Mouse (Mus musculus): ENCODE measurements around the gene Rnf31. TPM values are rescaled to one million over a fixed set of nuclear protein-coding genes. Genes with fewer than 3 reads are reported as not detected.

Gene Rnf31
- polyA plus RNA-seq, 1 experiment from 2014 or later = 18.8 TPM

GRCm38 (mm10) chr14:55613346-55613745 is 21.8 kb downstream of the Rnf31 start:
- no peak for ATAC-seq (ENCODE audit: low read depth)
- H3K27me3 ChIP-seq (ENCODE audit: control insufficient read depth, insufficient read depth, low read length) = no peaks in the 10 kb centered on the region
- WGBS = 80% methylated on average over 6 of the region's 6 CpGs
- no peak overlapping the region for H3K27ac ChIP-seq (ENCODE audit: low read depth, low read length)
- no peak overlapping the region for H3K4me3 ChIP-seq (ENCODE audit: low read depth, low read length)
- no peak overlapping the region for H3K9ac ChIP-seq (replicated peaks; ENCODE audit: low read depth, low read length)
- H3K4me1 ChIP-seq (ENCODE audit: control insufficient read depth, insufficient read depth, low read length) = no peaks in the 10 kb centered on the region
- H3K36me3 ChIP-seq (ENCODE audit: control insufficient read depth, insufficient read depth, low read length) = peaks cover 4% of the 10 kb centered on the region; the same call in 1 of the 2 replicates
- no peak overlapping the region for H3K4me2 ChIP-seq (ENCODE audit: low read depth, low read length)
- no peaks in the 10 kb centered on the region for H3K9me3 ChIP-seq (ENCODE audit: control insufficient read depth, low read length)

- H3K27me3 ChIP-seq (ENCODE audit: control insufficient read depth, insufficient read depth, low read length) = no peaks in the 10 kb centered on the region
- no peak for ATAC-seq (ENCODE audit: low read depth)
- 77% methylated on average over 7 of the region's 7 CpGs for WGBS
Measured at GRCm38 (mm10) chr14:55614565-55615178, 23.2 kb downstream of the Rnf31 start.

GRCm38 (mm10) chr14:55615876-55616275 is 24.4 kb downstream of the Rnf31 start:
- H3K27ac ChIP-seq (ENCODE audit: low read depth, low read length) = no peak overlapping the region
- no peak overlapping the region for H3K9ac ChIP-seq (replicated peaks; ENCODE audit: low read depth, low read length)
- no peak for ATAC-seq (ENCODE audit: low read depth)
- 55% methylated on average over 2 of the region's 2 CpGs for WGBS
- no peaks in the 10 kb centered on the region for H3K36me3 ChIP-seq (ENCODE audit: control insufficient read depth, insufficient read depth, low read length)
- H3K4me3 ChIP-seq (ENCODE audit: low read depth, low read length) = no peak overlapping the region
- no peaks in the 10 kb centered on the region for H3K9me3 ChIP-seq (ENCODE audit: control insufficient read depth, low read length)
- no peaks in the 10 kb centered on the region for H3K4me1 ChIP-seq (ENCODE audit: control insufficient read depth, insufficient read depth, low read length)
- no peaks in the 10 kb centered on the region for H3K27me3 ChIP-seq (ENCODE audit: control insufficient read depth, insufficient read depth, low read length)
- no peak overlapping the region for H3K4me2 ChIP-seq (ENCODE audit: low read depth, low read length)

More at GRCm38 (mm10) chr14:55614565-55615178, 23.2 kb downstream of the Rnf31 start:
- Histone ChIP-seq H3K4me1 (ENCODE audit: control insufficient read depth, insufficient read depth, low read length) (no peaks in the 10 kb centered on the region), H3K9ac (replicated peaks; ENCODE audit: low read depth, low read length) (no peak overlapping the region), H3K4me3 (ENCODE audit: low read depth, low read length) (no peak overlapping the region), H3K9me3 (ENCODE audit: control insufficient read depth, low read length) (no peaks in the 10 kb centered on the region), H3K4me2 (ENCODE audit: low read depth, low read length) (no peak overlapping the region), H3K27ac (ENCODE audit: low read depth, low read length) (no peak overlapping the region), H3K36me3 (ENCODE audit: control insufficient read depth, insufficient read depth, low read length) (no peaks in the 10 kb centered on the region)

- no peak for ATAC-seq (ENCODE audit: low read depth)
- H3K4me2 ChIP-seq (ENCODE audit: low read depth, low read length) = no peak overlapping the region
- no peak overlapping the region for H3K27ac ChIP-seq (ENCODE audit: low read depth, low read length)
- no peaks in the 10 kb centered on the region for H3K9me3 ChIP-seq (ENCODE audit: control insufficient read depth, low read length)
- whole genome bisulfite sequencing = 87% methylated on average over 2 of the region's 2 CpGs
- H3K27me3 ChIP-seq (ENCODE audit: control insufficient read depth, insufficient read depth, low read length) = no peaks in the 10 kb centered on the region
- H3K4me3 ChIP-seq (ENCODE audit: low read depth, low read length) = no peak overlapping the region
- H3K4me1 ChIP-seq (ENCODE audit: control insufficient read depth, insufficient read depth, low read length) = no peaks in the 10 kb centered on the region
- no peak overlapping the region for H3K9ac ChIP-seq (replicated peaks; ENCODE audit: low read depth, low read length)
- no peaks in the 10 kb centered on the region for H3K36me3 ChIP-seq (ENCODE audit: control insufficient read depth, insufficient read depth, low read length)
Measured at GRCm38 (mm10) chr14:55616844-55617243, 25.3 kb downstream of the Rnf31 start.

- Histone ChIP-seq H3K4me1 (ENCODE audit: control insufficient read depth, insufficient read depth, low read length) (no peaks in the 10 kb centered on the region), H3K4me3 (ENCODE audit: low read depth, low read length) (peak within 1 kb of the TSS; percentile 11; the same call in 1 of the 2 replicates), H3K27me3 (ENCODE audit: control insufficient read depth, insufficient read depth, low read length) (no peaks in the 10 kb centered on the region), H3K4me2 (ENCODE audit: low read depth, low read length) (peak within 1 kb of the TSS; percentile 26; the same call in 1 of the 2 replicates), H3K9me3 (ENCODE audit: control insufficient read depth, low read length) (no peaks in the 10 kb centered on the region), H3K27ac (ENCODE audit: low read depth, low read length) (no peak within 1 kb of the TSS), H3K9ac (replicated peaks; ENCODE audit: low read depth, low read length) (no peak within 1 kb of the TSS), H3K36me3 (ENCODE audit: control insufficient read depth, insufficient read depth, low read length) (no peaks in the 10 kb centered on the region)
- WGBS = 30% methylated on average over 21 of the region's 21 CpGs
- peak; percentile 81 for ATAC-seq (ENCODE audit: low read depth)
Measured at GRCm38 (mm10) chr14:55617822-55618221, 26.3 kb downstream of the Rnf31 start, which contains the start of gene Rec8. TSS of gene Rec8 (plus strand) at chr14:55618037.

- ATAC-seq (ENCODE audit: low read depth) = peak; percentile 38; the same call in 1 of the 2 replicates
- 52% methylated on average over 22 of the region's 22 CpGs for WGBS
- H3K4me3 ChIP-seq (ENCODE audit: low read depth, low read length) = peak overlapping the region; percentile 11; the same call in 1 of the 2 replicates
- H3K4me2 ChIP-seq (ENCODE audit: low read depth, low read length) = peak overlapping the region; percentile 2; the same call in 1 of the 2 replicates
- no peaks in the 10 kb centered on the region for H3K27me3 ChIP-seq (ENCODE audit: control insufficient read depth, insufficient read depth, low read length)
- no peaks in the 10 kb centered on the region for H3K9me3 ChIP-seq (ENCODE audit: control insufficient read depth, low read length)
- no peak overlapping the region for H3K27ac ChIP-seq (ENCODE audit: low read depth, low read length)
- H3K36me3 ChIP-seq (ENCODE audit: control insufficient read depth, insufficient read depth, low read length) = no peaks in the 10 kb centered on the region; the same call in 1 of the 2 replicates
- no peaks in the 10 kb centered on the region for H3K4me1 ChIP-seq (ENCODE audit: control insufficient read depth, insufficient read depth, low read length)
- H3K9ac ChIP-seq (replicated peaks; ENCODE audit: low read depth, low read length) = no peak overlapping the region
Measured at GRCm38 (mm10) chr14:55618486-55619195, 27.1 kb downstream of the Rnf31 start.

- Histone ChIP-seq H3K9me3 (ENCODE audit: control insufficient read depth, low read length) (no peaks in the 10 kb centered on the region), H3K27me3 (ENCODE audit: control insufficient read depth, insufficient read depth, low read length) (no peaks in the 10 kb centered on the region), H3K4me1 (ENCODE audit: control insufficient read depth, insufficient read depth, low read length) (no peaks in the 10 kb centered on the region), H3K4me2 (ENCODE audit: low read depth, low read length) (no peak overlapping the region), H3K4me3 (ENCODE audit: low read depth, low read length) (no peak overlapping the region), H3K27ac (ENCODE audit: low read depth, low read length) (no peak overlapping the region), H3K36me3 (ENCODE audit: control insufficient read depth, insufficient read depth, low read length) (peaks cover 85% of the 10 kb centered on the region), H3K9ac (replicated peaks; ENCODE audit: low read depth, low read length) (no peak overlapping the region)
- no peak for ATAC-seq (ENCODE audit: low read depth)
- 83% methylated on average over 27 of the region's 27 CpGs for WGBS
Measured at GRCm38 (mm10) chr14:55628077-55628827, 36.7 kb downstream of the Rnf31 start.

- Histone ChIP-seq H3K4me3 (ENCODE audit: low read depth, low read length) (no peak overlapping the region), H3K36me3 (ENCODE audit: control insufficient read depth, insufficient read depth, low read length) (peaks cover 88% of the 10 kb centered on the region), H3K4me2 (ENCODE audit: low read depth, low read length) (no peak overlapping the region), H3K27ac (ENCODE audit: low read depth, low read length) (no peak overlapping the region), H3K27me3 (ENCODE audit: control insufficient read depth, insufficient read depth, low read length) (no peaks in the 10 kb centered on the region), H3K9ac (replicated peaks; ENCODE audit: low read depth, low read length) (no peak overlapping the region), H3K9me3 (ENCODE audit: control insufficient read depth, low read length) (no peaks in the 10 kb centered on the region), H3K4me1 (ENCODE audit: control insufficient read depth, insufficient read depth, low read length) (peaks cover under 1% of the 10 kb centered on the region; the same call in 1 of the 2 replicates)
- no peak for ATAC-seq (ENCODE audit: low read depth)
- 50% methylated on average over 5 of the region's 5 CpGs for WGBS
Measured at GRCm38 (mm10) chr14:55629312-55629711, 37.8 kb downstream of the Rnf31 start.

All from neural tube, embryonic 14.5 days (tissue).